Mouse (Mus musculus): ENCODE measurements around the gene Uckl1. TPM values are rescaled to one million over a fixed set of nuclear protein-coding genes. Genes with fewer than 3 reads are reported as not detected.

Uckl1 gene
- polyA plus RNA-seq, 1 experiment = 327 TPM

DNA sequence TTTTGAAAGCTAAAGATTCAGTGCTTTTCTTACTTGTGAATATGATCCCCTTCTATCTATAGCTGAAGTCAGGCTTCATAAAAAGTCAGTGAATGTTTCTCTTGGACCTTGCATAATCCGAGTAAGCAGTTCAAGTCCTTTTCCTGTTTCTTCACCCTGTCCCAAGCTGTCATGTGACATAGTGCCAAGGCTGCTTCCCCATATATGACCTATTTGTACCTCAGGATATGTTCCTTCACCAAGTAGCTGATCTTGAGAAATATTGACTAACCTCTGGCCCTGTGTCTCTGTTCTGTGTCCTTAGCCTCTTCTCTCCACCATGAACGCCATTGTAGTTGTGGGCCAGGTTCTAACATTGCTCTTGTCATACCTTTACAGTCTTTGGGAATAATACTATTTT, 48.3 kb downstream of the Uckl1 start:
- no peaks in the 10 kb centered on the region; the same call in 1 of the 2 replicates for H3K36me3 ChIP-seq (ENCODE audit: control insufficient read depth, insufficient read depth, low read length)
- no peak overlapping the region for H3K4me3 ChIP-seq (ENCODE audit: control insufficient read depth, insufficient read depth, low read length)
- 91% methylated on average over 2 of the region's 2 CpGs for WGBS
- no peaks in the 10 kb centered on the region for H3K27me3 ChIP-seq (ENCODE audit: control insufficient read depth, insufficient read depth, low read length)
- DNase-seq = no peak
- peaks cover 6% of the 10 kb centered on the region; the same call in 1 of the 2 replicates for H3K4me1 ChIP-seq (replicated peaks; ENCODE audit: control insufficient read depth, insufficient read depth, low read length)
- no peak overlapping the region for H3K27ac ChIP-seq (ENCODE audit: control insufficient read depth, insufficient read depth, low read length)
- TF ChIP-seq POLR2A (IDR thresholded peaks at IDR 0.05; ENCODE audit: control insufficient read depth, extremely low read depth, insufficient read depth, low read length, poor library complexity) = no peak
- no peak for TF ChIP-seq CTCF (IDR thresholded peaks at IDR 0.05; ENCODE audit: borderline replicate concordance, control insufficient read depth, extremely low read depth, insufficient read depth, low read length, poor library complexity)

DNA sequence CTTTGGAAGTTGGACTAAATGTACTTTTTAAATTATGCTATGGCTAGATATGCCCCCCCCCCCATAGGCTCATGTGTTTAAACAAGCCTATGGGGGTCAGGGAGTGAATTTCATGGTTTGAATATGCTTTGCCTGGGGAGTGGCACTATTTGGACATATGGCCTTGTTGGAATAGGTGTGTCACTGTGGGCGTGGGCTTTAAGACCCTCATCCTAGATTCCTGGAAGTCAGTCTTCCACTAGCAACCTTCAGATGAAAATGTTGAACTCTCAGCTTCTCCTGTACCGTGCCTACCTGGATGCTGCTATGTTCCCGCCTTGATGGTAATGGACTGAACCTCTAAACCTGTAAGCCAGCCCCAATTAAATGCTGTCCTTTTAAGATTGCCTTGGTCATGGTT, 52.1 kb downstream of the Uckl1 start:
- Histone ChIP-seq H3K36me3 (ENCODE audit: control insufficient read depth, insufficient read depth, low read length) (no peaks in the 10 kb centered on the region), H3K4me3 (ENCODE audit: control insufficient read depth, insufficient read depth, low read length) (no peak overlapping the region), H3K27ac (ENCODE audit: control insufficient read depth, insufficient read depth, low read length) (no peak overlapping the region), H3K27me3 (ENCODE audit: control insufficient read depth, insufficient read depth, low read length) (no peaks in the 10 kb centered on the region), H3K4me1 (replicated peaks; ENCODE audit: control insufficient read depth, insufficient read depth, low read length) (peaks cover 2% of the 10 kb centered on the region; the same call in 1 of the 2 replicates)
- TF ChIP-seq POLR2A (IDR thresholded peaks at IDR 0.05; ENCODE audit: control insufficient read depth, extremely low read depth, insufficient read depth, low read length, poor library complexity) (no peak), CTCF (IDR thresholded peaks at IDR 0.05; ENCODE audit: borderline replicate concordance, control insufficient read depth, extremely low read depth, insufficient read depth, low read length, poor library complexity) (no peak)
- no peak for DNase-seq
- 97% methylated on average over 3 of the region's 3 CpGs for WGBS

DNA sequence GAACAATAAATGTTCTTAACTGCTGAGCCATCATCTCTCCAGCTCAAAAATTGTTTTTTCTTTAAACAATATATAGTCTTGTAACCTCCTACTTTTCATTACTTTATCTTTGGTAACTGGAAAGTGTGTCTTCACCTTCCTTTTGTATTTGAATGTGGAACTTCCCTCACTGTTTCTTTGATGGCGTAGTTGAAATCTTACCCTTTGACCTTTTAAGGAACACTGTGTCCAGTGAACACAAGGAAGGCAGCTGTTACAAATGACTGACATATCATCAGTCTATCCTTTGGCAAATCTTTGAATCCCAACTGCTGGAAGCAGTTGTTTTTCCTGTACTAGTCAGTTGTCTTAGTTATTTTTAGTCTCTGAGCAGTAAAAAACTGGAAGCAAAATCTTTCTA, 55.6 kb downstream of the Uckl1 start:
- no peaks in the 10 kb centered on the region for H3K36me3 ChIP-seq (ENCODE audit: control insufficient read depth, insufficient read depth, low read length)
- no peaks in the 10 kb centered on the region for H3K27me3 ChIP-seq (ENCODE audit: control insufficient read depth, insufficient read depth, low read length)
- no peak overlapping the region for H3K4me3 ChIP-seq (ENCODE audit: control insufficient read depth, insufficient read depth, low read length)
- TF ChIP-seq CTCF (IDR thresholded peaks at IDR 0.05; ENCODE audit: borderline replicate concordance, control insufficient read depth, extremely low read depth, insufficient read depth, low read length, poor library complexity) = no peak
- no peak for TF ChIP-seq POLR2A (IDR thresholded peaks at IDR 0.05; ENCODE audit: control insufficient read depth, extremely low read depth, insufficient read depth, low read length, poor library complexity)
- 98% methylated on average over 1 of the region's 1 CpGs for WGBS
- DNase-seq = no peak
- H3K27ac ChIP-seq (ENCODE audit: control insufficient read depth, insufficient read depth, low read length) = no peak overlapping the region
- H3K4me1 ChIP-seq (replicated peaks; ENCODE audit: control insufficient read depth, insufficient read depth, low read length) = no peaks in the 10 kb centered on the region

DNA sequence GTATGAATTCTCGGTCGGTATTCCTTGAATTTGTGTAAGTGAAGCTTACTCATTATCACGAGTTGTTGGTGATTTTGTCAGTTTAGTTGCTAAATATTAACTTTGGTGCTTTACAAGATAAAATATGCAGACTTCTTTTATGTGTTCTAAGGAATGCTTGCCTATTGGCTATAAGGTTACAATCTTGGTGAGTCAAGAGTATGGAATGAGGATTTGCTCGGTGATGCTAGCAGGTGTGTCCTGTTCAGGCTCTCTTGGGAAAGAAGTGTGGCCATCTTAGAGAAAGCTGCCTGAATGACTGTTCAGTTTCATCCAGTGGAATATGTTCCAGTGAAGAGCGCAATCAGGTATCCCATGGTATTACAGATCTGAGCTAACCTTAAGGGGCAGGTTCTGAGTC, 59.2 kb downstream of the Uckl1 start:
- Histone ChIP-seq H3K36me3 (ENCODE audit: control insufficient read depth, insufficient read depth, low read length) (no peaks in the 10 kb centered on the region), H3K27me3 (ENCODE audit: control insufficient read depth, insufficient read depth, low read length) (no peaks in the 10 kb centered on the region), H3K4me1 (replicated peaks; ENCODE audit: control insufficient read depth, insufficient read depth, low read length) (peaks cover 6% of the 10 kb centered on the region), H3K27ac (ENCODE audit: control insufficient read depth, insufficient read depth, low read length) (no peak overlapping the region), H3K4me3 (ENCODE audit: control insufficient read depth, insufficient read depth, low read length) (no peak overlapping the region)
- no peak for DNase-seq
- TF ChIP-seq CTCF (IDR thresholded peaks at IDR 0.05; ENCODE audit: borderline replicate concordance, control insufficient read depth, extremely low read depth, insufficient read depth, low read length, poor library complexity) (no peak), POLR2A (IDR thresholded peaks at IDR 0.05; ENCODE audit: control insufficient read depth, extremely low read depth, insufficient read depth, low read length, poor library complexity) (no peak)
- 93% methylated on average over 5 of the region's 5 CpGs for WGBS

DNA sequence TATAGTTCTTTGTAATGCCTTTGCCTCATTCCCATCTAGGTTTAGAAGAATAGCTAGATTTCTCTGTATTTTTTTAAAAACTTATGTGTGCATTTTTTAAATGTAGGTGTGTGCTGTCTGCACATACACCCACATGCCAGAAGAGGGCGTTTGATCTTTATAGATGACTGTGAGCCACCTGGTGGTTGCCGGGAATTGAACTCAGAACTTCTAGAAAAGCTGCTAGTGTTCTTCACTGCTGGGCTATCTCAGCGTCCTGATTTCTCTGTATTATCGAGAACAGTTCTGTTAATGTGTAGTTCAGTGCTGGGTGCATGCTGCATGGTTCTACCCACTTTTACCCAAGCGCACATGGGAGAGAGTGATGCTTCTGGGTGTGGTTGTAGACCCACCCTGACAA, 61.9 kb downstream of the Uckl1 start:
- 72% methylated on average over 5 of the region's 5 CpGs for WGBS
- H3K4me3 ChIP-seq (ENCODE audit: control insufficient read depth, insufficient read depth, low read length) = no peak overlapping the region
- peak; percentile 33 for DNase-seq
- no peaks in the 10 kb centered on the region for H3K36me3 ChIP-seq (ENCODE audit: control insufficient read depth, insufficient read depth, low read length)
- TF ChIP-seq CTCF (IDR thresholded peaks at IDR 0.05; ENCODE audit: borderline replicate concordance, control insufficient read depth, extremely low read depth, insufficient read depth, low read length, poor library complexity) (no peak), POLR2A (IDR thresholded peaks at IDR 0.05; ENCODE audit: control insufficient read depth, extremely low read depth, insufficient read depth, low read length, poor library complexity) (no peak)
- H3K27me3 ChIP-seq (ENCODE audit: control insufficient read depth, insufficient read depth, low read length) = no peaks in the 10 kb centered on the region
- peaks cover 6% of the 10 kb centered on the region for H3K4me1 ChIP-seq (replicated peaks; ENCODE audit: control insufficient read depth, insufficient read depth, low read length)
- no peak overlapping the region for H3K27ac ChIP-seq (ENCODE audit: control insufficient read depth, insufficient read depth, low read length)

DNA sequence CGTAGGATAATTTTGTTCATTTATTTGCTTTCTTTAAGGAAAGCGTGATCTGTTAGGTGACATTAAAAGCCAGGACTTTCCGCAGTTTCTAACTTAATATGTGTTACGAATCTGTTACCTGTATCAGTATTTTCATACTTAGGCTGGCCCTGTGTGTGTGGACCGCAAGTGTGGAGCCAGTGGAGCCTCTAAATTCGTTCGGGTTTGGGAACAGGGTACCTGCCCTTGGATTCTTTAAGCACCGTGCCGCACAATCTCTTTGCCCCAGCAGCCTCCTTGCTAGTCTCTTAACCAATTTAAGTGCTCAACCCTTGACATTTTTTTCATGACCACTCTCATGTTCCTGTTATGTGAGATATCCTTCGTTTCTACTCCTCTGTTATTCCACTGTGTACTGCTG, 63.2 kb downstream of the Uckl1 start:
- no peak for DNase-seq
- Histone ChIP-seq H3K36me3 (ENCODE audit: control insufficient read depth, insufficient read depth, low read length) (no peaks in the 10 kb centered on the region), H3K4me3 (ENCODE audit: control insufficient read depth, insufficient read depth, low read length) (peak overlapping the region; percentile 26; the same call in 1 of the 2 replicates), H3K27me3 (ENCODE audit: control insufficient read depth, insufficient read depth, low read length) (no peaks in the 10 kb centered on the region), H3K27ac (ENCODE audit: control insufficient read depth, insufficient read depth, low read length) (no peak overlapping the region), H3K4me1 (replicated peaks; ENCODE audit: control insufficient read depth, insufficient read depth, low read length) (peaks cover 6% of the 10 kb centered on the region)
- TF ChIP-seq CTCF (IDR thresholded peaks at IDR 0.05; ENCODE audit: borderline replicate concordance, control insufficient read depth, extremely low read depth, insufficient read depth, low read length, poor library complexity) (no peak), POLR2A (IDR thresholded peaks at IDR 0.05; ENCODE audit: control insufficient read depth, extremely low read depth, insufficient read depth, low read length, poor library complexity) (no peak)
- WGBS = 48% methylated on average over 10 of the region's 10 CpGs

DNA sequence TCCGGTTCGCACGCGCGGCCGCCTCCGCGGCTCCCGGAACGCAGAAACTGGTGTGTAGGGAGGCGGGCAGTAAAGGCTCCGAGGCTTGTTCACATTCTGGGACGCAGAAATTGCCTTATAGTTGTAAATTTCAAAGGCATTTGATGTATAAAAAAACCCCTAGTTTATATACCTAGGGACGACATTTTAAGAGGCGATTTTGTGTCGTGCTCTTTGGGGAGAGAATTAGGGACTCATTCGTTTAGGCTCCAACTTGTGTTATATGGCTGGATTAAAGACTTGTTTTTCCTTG, 63.8 kb downstream of the Uckl1 start:
- WGBS = 0% methylated on average over 17 of the region's 17 CpGs
- no peaks in the 10 kb centered on the region for H3K36me3 ChIP-seq (ENCODE audit: control insufficient read depth, insufficient read depth, low read length)
- H3K4me3 ChIP-seq (ENCODE audit: control insufficient read depth, insufficient read depth, low read length) = peak overlapping the region; percentile 83
- no peak for DNase-seq
- H3K4me1 ChIP-seq (replicated peaks; ENCODE audit: control insufficient read depth, insufficient read depth, low read length) = peaks cover 6% of the 10 kb centered on the region
- TF ChIP-seq POLR2A (IDR thresholded peaks at IDR 0.05; ENCODE audit: control insufficient read depth, extremely low read depth, insufficient read depth, low read length, poor library complexity) = no peak
- TF ChIP-seq CTCF (IDR thresholded peaks at IDR 0.05; ENCODE audit: borderline replicate concordance, control insufficient read depth, extremely low read depth, insufficient read depth, low read length, poor library complexity) = peak; percentile 4; the same call in 1 of the 2 replicates
- peak overlapping the region; percentile 82 for H3K27ac ChIP-seq (ENCODE audit: control insufficient read depth, insufficient read depth, low read length)
- H3K27me3 ChIP-seq (ENCODE audit: control insufficient read depth, insufficient read depth, low read length) = no peaks in the 10 kb centered on the region
